Mouse (Mus musculus) c-Kit-positive CD71-negative TER-119-negative erythroid progenitor cells, embryonic 14.5 days (primary cell): ENCODE results near the gene Pmvk.
"Not testable (repeated sequence)": the region's sequence is repeated elsewhere in the genome, so short reads cannot be mapped to it uniquely, and the experiment has no call there.

Experiments
- DNase-seq: peaks from one replicate; pipeline ENCODE4 v3.0.0-alpha.2; 2013; ENCODE audit warnings: low read depth

The Pmvk gene

GRCm38 (mm10) chr3:89429021-89429420 is 25.3 kb upstream of the Pmvk start:
- DNase-seq = not testable (repeated sequence)

DNA sequence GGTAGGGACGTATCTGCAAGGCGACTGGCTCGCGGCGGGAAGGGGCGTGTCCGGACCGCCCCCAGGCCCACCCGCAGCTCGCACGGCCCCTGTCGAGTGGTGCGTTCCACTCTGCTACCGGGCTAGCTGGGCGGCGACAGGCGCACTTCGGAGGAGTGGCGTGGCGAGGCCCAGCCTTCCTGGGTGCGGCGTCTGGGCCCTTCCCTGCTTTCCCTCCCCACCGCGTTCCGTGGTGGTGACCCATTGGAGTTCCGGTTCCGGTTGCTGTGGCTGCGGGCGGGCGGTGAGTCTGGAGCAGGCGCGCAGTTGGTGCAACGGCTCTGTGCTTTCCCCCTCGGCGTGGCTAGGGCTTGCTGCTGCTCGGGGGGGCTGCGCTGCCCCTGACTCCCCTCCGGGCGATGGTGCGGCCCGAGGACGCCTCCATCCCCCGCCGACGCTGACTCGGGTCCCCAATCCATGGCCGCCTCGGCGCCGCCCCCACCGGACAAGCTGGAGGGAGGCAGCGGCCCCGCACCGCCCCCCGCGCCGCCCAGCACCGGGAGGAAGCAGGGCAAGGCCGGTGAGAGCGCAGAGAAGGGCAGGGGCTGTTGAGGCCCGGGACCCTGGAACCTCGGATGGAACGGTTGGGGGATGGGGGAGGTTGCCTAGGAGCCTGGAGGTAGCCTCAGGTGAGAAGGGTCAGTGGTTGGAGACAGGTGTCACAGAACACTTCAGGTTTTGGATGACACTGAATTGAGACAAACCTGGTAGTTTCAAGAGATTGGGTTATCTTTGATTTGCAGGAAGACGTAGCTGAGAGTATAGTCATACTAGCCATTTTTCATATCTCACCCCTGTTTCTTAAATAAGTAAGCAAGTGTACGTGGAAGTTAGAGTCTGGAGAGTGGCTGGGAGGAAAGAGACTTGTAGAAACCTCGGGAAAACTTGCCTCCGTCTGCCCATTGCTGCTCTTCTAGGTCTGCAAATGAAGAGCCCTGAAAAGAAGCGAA is 23.9 kb upstream of the Pmvk start, which contains the start of gene Pygo2:
Pygo2 (plus strand) TSS at position 44 of the 989 bp plus-strand sequence.
- peak; percentile 82 for DNase-seq

- no peak for DNase-seq
Measured at GRCm38 (mm10) chr3:89432606-89433005, 21.7 kb upstream of the Pmvk start.

- DNase-seq = no peak
Measured at GRCm38 (mm10) chr3:89434532-89434931, 19.8 kb upstream of the Pmvk start.

DNA sequence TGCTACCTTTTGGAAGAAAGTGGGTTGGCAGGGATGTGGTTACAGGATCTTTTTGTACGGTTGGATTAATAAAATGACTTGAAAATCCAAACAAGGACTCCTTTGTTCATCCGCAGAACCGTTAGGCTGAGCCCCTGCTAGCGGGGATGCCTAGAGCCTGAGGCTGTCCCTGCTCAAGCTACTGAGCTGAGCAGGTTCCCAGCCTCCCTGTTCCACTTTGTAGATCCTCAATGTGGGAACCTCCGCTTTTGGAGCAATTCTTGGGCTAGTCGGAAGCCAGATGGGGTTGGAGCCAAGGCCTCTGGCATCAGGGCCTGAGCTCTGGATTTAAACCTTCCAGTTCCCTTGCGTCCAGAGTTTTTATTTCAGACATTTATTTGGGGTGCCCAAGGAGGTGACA is 19.3 kb upstream of the Pmvk start:
- no peak for DNase-seq

DNA sequence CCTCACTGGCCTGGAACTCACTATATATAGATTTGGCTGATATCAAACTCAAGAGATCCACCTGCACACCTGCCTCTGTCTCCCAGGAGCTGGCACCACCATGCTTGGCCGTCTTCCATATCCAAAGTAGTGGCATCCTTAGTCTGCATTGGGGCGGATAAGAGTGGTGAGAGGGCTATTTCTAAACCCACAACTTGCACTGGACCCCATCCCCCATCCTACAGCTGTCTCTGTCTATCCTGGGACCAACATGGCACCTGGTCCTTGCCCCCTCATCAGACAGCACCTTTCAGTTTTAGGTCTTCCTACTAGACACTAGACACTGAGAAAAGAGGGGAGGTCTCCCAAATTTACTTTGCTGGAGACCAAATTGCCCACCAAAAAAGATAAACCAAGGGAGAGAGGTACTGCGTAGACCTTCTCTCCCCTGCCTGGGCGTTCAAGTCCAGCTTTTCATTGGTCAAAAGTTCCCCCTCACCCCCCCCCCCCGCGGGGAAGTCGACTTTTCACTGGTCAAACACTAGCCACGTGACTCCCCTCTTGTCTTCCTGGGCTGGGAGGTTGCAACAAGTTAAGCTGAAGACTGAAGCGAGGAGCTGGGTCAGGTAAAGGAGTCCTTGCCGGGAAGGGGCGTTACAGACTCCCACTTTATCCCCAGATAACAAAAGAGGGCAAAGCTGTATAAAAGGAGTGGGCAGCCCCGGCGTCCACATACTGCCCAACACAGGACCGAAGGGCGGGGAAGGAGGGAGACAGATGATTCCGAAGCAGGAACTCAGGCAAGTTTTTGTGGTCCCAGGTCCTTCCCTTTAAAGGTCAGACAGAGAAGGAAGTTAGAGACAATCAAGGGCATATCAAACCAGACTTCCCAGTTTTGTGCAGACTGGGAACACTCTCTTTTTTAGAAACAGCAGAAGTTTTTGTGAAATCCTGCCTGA is 17.9 kb upstream of the Pmvk start, which contains the start of gene Pbxip1:
Pbxip1 (plus strand) TSS at position 531 of the 938 bp plus-strand sequence.
- DNase-seq = no peak

DNA sequence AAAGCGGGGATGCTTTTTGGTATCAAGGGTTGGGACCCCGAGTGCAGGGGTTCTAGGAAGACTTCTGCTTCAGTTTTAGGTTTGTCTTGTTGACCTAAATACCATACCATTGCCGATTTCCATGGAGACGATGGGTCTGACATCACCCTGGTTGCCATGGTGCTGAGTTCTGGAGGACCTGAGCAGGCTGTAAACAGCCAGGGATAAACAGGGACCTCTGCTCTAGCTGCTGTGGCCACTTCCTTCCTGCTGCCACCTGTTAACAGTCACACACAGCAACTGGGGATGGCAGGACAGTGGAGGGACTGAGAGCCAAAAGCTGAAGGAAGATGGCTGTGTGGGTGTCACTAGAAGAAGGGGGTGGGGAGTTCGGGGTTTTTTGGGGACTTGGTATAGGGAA is 17.1 kb upstream of the Pmvk start:
- DNase-seq = no peak

- no peak for DNase-seq
Measured at GRCm38 (mm10) chr3:89440691-89441090, 13.7 kb upstream of the Pmvk start.

- no peak for DNase-seq
Measured at GRCm38 (mm10) chr3:89448720-89449537, 5.4 kb upstream of the Pmvk start.

- peak; percentile 77 for DNase-seq
Measured at GRCm38 (mm10) chr3:89449541-89449940, 4.8 kb upstream of the Pmvk start.

- DNase-seq = no peak
Measured at GRCm38 (mm10) chr3:89451916-89452315, 2.4 kb upstream of the Pmvk start.

DNA sequence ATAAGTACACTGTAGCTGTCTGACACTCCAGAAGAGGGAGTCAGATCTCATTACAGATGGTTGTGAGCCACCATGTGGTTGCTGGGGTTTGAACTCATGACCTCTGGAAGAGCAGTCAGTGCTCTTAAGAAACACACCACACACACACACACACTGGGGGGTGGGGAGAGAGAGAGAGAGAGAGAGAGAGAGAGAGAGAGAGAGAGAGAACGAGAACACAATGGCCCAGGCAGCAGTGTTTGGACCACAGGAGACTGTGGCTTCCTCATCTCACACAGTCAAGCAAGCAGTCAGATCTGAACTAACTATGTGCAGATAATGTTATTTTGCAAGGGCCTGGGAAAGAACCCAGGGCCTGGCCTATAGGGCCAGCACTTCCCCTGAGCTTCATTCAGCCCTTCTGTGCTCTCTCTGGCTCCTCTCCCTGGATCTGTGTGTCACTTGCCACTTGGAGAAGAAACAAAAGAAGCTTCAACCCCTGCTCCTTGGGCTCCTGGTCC is 1.5 kb downstream of the Pmvk start:
- no peak for DNase-seq

- peak; percentile 86 for DNase-seq
Measured at GRCm38 (mm10) chr3:89456726-89457665, 2.7 kb downstream of the Pmvk start.

DNA sequence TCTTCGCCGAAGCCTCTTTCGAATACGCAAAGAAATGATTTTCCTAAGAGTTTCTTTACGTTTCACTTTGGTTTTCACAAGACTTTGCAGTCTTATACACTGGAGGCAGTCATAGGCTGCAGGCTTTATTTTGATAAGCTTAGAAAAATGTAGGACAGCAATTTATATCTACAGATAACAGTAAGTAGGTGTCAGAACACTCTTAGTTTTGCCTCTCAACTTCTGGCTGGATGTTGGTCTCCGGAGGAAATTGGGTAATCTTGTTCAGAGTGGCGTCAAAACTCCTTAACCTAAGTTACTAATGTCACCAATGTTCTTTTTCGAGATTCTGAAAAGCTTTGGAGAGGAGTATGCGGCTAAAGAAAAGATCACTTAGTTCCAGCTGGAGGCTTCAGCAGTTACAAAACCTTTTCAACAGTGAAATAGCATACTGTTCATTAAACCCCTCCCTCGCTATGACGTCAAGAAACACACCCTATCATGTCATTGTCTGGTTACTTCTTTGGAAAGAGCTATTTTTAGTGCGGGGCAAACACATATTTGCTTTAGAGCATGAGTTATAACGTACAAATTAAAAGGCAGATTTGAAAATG is 4.1 kb downstream of the Pmvk start:
- DNase-seq = no peak

- DNase-seq = peak; percentile 90
Measured at GRCm38 (mm10) chr3:89458965-89459807, 4.8 kb downstream of the Pmvk start.

GRCm38 (mm10) chr3:89468268-89468667 is 13.9 kb downstream of the Pmvk start:
- DNase-seq = no peak

DNA sequence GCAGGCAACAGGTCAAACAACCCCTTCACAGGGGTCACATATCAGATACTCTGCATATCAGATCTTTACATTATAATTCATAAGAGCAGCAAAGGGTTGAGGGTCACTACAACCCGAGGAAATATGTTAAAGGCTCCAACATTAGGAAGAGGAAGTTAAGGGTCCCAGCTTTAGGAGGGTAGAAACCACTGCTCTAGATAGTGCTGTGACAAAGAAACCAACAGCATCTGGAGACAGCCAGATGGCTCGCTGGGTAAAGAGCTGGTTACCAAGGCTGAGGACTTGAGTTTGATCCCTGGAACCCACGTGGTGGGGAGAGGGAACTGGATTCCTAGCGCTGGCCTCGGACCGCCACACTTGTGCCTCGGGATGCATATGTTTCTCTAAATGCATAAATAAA is 17.9 kb downstream of the Pmvk start:
- DNase-seq = no peak

DNA sequence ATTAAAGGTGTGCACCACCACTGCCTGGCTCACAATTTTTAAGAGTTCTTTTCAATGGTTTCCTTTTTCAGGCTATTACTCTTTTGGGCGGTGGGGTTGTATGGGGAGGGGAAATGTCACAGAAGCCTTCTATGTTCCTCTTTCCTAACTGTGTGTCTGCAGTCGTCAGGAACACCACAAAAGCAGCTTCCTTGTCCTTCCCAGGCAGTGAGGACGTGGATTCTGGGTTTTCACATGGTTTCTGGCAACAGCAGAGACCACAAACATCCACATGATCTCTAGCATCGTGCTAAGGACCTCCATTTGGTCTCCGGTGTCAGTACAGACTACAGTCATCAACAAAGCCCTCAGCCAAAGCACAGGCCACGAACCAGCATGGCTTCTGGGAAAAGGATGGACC is 19.5 kb downstream of the Pmvk start:
- no peak for DNase-seq

- no peak for DNase-seq
Measured at GRCm38 (mm10) chr3:89479055-89479454, 24.7 kb downstream of the Pmvk start.
